Mouse (Mus musculus): ENCODE measurements around the gene Trim43c. TPM values are rescaled to one million over a fixed set of nuclear protein-coding genes. Genes with fewer than 3 reads are reported as not detected.

Trim43c gene
- not detected for polyA plus RNA-seq (2015; fragmentation: Illumina TruSeq; extraction: RNeasy Lipid Tissue Mini Kit (QIAGEN cat#74804); ENCODE audit: low read depth, low replicate concordance)

DNA sequence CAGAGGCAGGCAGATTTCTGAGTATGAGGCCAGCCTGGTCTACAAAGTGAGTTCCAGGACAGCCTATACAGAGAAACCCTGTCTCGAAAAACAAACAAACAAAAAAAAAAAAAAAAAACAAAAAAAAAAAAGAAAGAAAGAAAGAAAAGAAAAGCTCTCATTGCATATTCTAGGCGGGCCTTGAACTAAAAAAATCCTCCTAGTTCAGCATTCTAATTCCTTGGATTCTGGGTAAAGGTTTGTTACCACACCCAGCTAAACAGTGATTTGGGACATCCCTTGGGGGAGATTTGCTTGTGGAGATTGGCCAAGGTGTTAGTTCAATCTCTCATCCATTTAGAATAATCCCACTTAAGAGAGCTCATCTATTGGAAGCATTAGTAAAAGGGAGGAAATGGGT is at the start of gene Trim43c:
TSS of gene Trim43c (plus strand) at position 301 of the 400 bp plus-strand sequence.

Other genes with a start within 250 kb of the Trim43c start
- 29.8 TPM for gene Mthfsl, start 118.9 kb upstream of the Trim43c start, polyA plus RNA-seq (2015; fragmentation: Illumina TruSeq; extraction: RNeasy Lipid Tissue Mini Kit (QIAGEN cat#74804); ENCODE audit: low read depth, low replicate concordance)
- gene Bcl2a1d, start 107.2 kb upstream of the Trim43c start, polyA plus RNA-seq (2015; fragmentation: Illumina TruSeq; extraction: RNeasy Lipid Tissue Mini Kit (QIAGEN cat#74804); ENCODE audit: low read depth, low replicate concordance), result not detected
- gene Bcl2a1a, start 117.7 kb downstream of the Trim43c start, polyA plus RNA-seq (2015; fragmentation: Illumina TruSeq; extraction: RNeasy Lipid Tissue Mini Kit (QIAGEN cat#74804); ENCODE audit: low read depth, low replicate concordance), result 0.64 TPM